Mouse (Mus musculus): ENCODE results near the gene Atl3.

Gene Atl3

DNA sequence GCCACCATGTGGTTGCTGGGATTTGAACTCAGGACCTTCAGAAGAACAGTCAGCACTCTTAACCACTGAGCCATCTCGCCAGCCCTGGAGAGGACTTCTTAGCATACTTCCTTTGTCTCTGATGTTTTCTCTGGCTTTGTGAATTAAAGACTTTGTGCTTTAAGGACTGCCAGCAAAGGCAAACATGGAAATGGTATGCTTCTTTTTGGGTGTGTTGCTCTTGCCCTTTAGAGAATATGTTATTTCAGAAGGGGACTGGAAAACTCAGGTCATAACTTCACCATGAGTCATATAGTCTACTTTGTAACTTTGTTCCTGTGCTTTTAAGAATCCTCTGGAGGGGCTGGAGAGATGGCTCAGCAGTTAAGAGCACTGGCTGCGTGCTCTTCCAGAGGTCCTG lies 5.0 kb downstream of the Atl3 start:
- in situ Hi-C loops (cut with MboI, MseI), result loop anchor here (10.0 kb wide), 1 partner anchor 1216 kb away; no protein-coding TSS in a partner anchor

DNA sequence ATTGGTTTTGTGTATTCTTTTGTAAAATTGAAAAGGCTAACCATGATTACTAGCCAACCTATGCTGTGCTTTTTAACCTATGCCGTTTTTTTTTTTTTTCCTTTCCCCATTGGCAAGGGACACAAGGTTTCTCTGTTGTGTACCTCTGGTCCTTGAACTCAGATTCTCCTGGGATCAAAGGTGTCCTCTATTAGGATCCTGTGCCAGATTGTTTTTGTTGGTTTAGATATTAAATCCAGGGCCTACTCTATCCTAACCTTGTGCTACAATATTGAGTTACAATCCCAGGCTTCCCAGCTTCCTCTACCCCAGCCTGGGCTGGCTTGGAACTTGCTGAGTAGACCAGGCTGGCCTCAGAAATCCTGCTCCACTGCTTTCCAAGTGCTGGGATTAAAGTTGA lies 6.9 kb downstream of the Atl3 start:
- in situ Hi-C loops (cut with MboI, MseI), result no loop called here

DNA sequence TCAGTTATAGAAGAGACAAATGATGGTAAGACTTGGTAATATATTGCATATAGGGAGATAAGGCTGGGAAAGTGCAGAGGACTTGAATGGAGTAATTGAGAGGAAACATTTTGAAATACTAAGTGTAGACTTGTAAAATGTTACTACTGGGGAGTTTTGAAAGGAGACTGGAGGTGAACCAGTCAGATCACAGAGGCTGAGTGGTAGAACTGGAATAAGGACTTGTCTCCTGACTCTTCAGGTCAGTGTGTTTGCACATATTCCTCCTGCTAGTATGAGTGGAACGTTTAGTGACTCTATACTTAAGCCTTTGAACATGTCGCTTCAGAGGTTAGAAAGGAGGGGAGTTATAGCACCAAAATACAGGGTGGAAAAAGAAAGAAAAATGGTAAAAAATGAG lies 8.6 kb downstream of the Atl3 start:
- in situ Hi-C loops (cut with MboI, MseI), result no loop called here

DNA sequence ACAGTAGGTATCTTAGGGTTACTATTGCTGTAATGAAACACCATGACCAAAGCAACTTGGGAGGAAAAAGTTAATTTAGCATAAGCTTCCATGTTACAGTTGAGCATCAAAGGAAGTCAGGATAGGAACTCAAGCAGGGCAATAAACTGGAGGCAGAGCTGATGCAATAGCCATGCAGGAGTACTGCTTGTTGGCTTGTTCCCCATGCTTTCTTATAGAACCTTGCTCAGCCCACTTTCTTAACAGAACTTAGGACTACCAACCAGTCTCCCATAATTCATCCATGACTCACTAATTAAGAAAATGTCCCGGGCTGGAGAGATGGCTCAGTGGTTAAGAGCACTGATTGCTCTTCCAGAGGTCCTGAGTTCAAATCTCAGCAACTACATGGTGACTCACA lies 12.5 kb downstream of the Atl3 start:
- in situ Hi-C loops (cut with MboI, MseI), result no loop called here

DNA sequence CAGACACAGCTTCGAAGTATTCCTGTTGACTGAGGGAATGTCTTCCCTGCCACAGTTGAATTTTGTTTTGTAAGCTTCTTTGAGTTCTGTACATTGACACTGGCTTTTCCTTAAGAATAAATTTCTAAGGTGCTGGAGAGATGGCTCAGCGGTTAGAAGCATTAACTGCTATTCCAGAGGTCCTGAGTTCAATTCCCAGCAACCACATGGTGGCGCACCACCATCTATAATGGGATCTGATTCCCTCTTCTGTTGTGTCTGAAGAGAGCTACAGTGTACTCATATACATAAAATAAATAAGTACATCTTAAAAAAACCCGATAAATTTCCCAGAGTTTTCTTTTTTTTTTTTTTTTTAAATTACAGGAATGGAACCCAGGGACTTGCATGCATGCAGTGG lies 14.2 kb downstream of the Atl3 start:
- in situ Hi-C loops (cut with MboI, MseI), result no loop called here

DNA sequence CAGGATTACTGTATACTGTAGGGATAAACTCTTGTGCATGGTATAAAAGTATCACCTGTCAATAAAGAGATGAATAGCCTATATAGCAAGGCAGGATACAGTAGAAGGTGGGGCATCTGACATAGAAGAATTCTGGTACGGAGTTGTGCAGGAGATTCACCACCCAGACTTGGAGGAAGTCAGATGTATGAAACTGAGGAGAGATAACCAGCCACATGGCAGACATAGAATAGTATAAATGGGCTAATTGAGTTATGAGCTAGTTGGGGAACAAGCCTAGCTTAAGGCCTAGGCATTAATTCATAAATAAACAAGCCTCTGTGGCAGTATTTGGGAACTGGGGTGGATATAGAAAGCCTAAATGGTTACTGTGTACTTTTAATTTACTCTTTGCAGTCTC lies 22.6 kb downstream of the Atl3 start:
- in situ Hi-C loops (cut with MboI, MseI), result no loop called here

DNA sequence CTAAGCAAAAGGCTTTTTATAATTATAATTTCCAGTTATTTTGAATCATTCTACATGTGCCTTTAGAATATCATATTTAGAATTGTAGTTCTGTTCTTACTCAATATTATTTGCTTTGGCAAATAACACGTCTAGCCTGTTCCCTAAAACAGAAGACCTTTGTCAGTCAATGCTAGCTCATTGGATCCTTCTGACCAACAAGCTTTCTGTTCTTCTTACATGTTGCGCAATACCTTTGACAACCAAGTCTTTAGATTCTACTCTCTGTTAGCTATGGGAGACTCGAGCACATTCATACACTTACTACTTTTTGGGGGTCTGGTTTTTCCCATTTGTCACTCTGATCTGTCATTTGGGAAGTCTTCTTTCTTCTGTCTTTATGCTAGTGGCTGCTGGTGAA lies 27.8 kb downstream of the Atl3 start:
- in situ Hi-C loops (cut with MboI, MseI), result loop anchor here (5.0 kb wide), 1 partner anchor 76 kb away; no protein-coding TSS in a partner anchor

DNA sequence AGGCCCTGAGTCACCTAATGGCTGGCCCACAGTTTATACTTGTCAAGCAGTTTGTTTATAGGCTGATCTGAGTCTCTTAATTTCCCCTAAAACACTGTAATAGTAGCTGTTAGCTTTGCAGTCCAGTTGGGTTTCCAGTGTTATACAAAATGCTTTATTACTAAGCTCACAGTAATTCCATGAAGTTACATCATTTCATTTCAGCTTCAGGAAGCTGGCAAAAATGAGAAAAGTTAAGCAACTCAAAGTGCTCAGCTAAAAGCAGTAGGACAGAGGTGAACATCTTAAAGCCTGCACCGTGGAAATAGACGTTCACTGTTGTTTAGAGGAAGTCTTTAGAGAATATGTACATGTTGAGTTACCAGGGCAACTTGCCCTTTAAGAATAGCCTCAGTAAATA lies 29.0 kb downstream of the Atl3 start:
- in situ Hi-C loops (cut with MboI, MseI), result loop anchor here (5.0 kb wide), 1 partner anchor 74 kb away; no protein-coding TSS in a partner anchor

DNA sequence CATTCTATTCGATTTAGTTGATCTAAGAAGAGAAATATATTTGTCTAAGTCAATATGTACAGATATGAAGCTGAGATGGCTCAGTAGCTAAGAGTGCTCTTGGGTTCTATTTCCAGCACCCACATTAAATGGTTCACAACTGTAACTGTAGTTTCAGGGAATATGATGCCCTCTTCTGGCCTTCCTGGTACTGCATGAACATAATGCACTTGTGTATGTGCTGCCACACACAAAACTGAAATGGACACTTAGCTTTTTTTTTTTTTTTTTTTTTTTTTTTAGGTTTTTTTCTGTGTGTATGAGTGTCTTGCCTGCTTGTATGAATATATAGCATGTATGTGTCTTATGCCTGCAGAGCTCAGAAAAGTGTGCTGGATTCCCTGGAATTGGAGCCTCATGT lies 29.5 kb downstream of the Atl3 start:
- in situ Hi-C loops (cut with MboI, MseI), result loop anchor here (5.0 kb wide), 1 partner anchor 74 kb away; no protein-coding TSS in a partner anchor

DNA sequence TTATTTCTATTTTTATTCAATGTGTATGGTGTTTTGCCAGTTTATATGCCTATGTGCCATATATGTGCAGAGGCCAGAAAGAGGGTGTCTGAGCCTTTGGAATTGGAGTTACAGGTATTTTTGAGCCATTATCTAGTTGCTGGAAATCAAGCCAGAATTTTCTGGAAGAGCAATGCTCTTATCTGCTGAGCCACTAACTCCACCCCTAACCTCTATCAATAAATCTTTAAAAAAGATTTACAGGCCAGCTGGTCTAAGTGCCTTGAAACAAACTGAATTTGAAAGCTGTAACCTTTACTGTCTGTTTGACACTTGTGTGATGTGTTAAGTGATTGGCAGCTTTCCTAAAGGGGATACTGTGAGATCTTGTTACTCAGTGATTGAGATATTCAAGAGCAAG lies 29.9 kb downstream of the Atl3 start:
- in situ Hi-C loops (cut with MboI, MseI), result loop anchor here (5.0 kb wide), 1 partner anchor 74 kb away; no protein-coding TSS in a partner anchor

DNA sequence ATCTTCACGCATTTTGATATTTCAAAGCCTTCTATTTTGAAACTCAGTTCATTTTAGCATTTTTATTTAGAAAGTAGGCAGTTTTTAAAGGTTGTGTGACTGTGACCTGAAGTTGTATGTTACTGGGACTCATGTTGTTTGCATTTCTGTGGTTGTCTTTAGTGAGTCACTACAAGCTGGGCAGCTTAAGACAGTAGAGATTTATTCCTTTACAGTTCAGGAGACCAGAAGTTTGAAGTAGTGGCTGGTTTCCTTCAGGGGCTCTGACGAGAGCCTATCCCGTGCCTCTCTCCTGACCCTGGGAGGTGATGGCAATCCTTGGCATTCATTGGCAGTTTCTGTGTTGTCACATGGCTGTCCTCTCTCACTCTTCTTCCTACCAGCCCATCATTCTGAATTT lies 31.0 kb downstream of the Atl3 start:
- in situ Hi-C loops (cut with MboI, MseI), result loop anchor here (5.0 kb wide), 1 partner anchor 72 kb away; no protein-coding TSS in a partner anchor

DNA sequence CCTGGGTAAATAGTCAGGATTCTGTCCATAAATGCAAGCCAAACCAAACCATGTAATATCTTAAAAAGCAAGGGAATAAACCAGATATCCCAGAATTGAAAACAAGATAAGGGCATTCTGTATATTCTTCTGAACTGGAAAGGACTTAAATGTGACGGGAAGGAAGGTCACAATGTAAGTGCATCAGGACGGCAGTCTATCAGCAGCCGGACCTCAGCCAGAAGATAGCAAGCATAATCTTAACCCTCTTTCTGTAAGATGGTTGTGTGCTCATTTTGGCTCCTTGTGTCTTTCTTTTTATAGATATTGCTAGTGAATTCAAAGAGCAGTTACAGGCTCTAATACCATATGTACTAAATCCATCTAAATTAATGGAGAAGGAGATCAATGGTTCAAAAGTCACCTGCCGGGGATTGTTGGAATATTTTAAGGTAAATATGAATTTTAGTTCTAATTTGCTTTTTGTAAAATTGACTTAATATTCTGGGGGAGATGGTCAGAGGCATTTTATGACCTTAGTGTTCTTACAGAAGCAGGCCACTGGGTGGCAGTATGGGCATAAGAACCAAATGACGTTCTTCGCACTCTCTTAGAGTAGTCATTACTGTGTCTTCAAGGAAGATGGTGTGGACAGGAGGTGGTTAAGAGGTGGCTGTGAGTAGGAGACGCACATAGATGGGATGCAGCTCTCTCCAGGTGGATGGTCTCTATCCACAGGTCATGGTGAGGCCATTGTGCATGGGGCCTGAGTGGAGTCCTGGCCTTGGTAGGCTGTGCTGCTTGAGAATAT lies 35.0 kb downstream of the Atl3 start:
- in situ Hi-C loops (cut with MboI, MseI), result no loop called here

DNA sequence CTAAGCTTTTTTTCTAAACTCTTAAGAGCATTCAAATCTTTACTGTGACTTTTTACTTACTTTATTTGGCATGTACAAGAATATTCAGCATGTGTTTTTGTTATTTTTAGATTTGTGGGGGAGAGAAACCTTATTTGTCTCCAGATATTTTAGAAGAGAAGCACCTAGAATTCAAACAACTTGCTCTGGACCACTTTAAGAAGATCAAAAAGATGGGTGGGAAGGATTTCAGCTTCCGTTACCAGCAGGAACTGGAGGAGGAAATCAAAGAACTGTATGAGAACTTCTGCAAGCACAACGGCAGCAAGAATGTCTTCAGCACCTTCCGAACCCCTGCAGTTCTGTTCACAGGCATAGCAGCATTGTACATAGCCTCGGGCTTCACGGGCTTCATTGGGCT lies 38.1 kb downstream of the Atl3 start:
- in situ Hi-C loops (cut with MboI, MseI), result no loop called here

DNA sequence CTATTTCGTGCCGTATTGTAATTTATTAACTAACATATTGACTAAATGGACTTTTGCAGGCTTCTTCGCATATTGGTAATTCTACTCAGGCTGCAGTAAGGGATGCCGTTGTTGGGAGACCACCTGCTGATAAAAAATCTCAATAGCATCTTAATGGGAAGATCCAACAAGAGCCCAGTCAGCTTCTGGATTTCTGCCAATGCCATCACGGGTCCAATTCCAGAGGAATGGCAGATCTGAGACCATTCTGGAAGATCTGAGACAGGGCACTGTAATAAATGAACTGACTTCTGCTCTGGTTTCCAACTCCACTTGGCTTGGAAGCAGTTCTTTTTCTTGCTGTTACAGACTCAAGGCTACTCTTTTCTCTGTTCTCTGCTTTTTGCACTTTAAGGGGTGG lies 40.1 kb downstream of the Atl3 start:
- in situ Hi-C loops (cut with MboI, MseI), result no loop called here

DNA sequence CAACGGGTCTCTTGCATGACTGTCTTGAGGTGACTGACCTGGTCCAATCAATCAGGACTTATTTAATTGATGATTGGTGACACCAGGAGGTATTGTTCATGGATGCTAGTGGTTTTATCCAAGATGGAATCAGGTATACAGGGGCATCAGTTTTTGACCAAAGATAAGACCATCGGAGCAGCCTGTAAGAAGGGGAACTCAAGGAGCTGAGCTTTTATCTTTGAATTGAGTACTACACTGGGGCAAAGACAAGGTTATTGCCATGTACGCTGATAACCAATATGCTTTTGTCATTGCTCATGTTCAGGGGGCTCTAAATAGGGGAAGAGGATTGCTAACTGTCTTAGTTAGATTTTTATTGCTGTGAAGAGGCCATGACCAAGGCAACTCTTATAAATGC lies 55.1 kb downstream of the Atl3 start:
- in situ Hi-C loops (cut with MboI, MseI), result no loop called here

DNA sequence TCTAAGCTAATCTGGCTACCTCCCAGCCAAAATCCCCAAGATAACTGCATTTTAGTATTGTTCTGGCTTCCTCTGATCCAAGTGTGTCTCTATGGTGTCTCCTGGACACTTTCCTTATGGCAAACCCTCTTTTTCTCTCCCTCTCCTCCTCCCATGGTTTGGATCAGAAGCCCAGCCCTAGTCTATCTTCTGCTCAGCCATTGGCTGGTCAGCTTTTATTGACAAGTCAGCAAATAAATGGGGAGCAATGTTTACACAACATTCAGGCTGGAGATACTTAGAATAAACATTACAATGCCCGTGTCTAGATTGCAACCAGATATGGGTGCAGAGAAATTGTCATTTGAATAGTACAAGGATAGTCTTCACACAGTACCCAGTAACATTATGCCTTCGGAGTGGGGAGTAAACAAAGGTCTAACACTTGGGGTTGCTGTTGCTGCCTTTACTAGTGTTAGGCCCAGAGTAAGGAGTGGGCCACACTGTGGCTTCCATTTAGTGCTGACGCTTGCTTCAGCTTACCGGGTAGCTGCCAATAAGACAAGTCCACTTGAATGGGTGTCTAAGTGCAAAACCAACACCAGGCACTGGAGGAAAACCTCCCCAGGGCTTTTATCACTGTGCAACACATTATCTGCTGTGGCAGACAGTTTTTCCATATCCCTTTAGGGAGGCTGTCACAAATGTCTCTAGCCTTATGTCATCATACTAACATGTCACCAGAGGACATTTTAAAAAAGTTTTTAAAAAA lies 57.9 kb downstream of the Atl3 start:
- in situ Hi-C loops (cut with MboI, MseI), result no loop called here

DNA sequence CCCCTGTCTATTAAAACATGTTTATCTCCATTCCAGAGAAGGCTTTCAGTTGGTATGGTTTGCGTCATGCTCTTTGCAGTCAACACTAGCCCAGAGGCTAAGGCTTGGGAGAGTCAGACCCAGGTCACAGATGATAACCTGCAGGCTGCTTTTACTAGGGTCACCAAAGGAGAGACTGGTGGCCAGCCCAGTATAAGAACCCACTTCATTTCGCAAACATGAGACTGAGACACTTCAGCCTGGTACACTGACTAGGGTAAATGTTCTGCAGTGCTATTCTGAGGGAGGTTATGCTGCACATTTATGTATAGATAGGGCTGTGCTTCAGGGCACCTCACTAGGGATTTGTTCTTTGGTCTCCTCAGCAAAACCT lies 58.4 kb downstream of the Atl3 start:
- in situ Hi-C loops (cut with MboI, MseI), result no loop called here

DNA sequence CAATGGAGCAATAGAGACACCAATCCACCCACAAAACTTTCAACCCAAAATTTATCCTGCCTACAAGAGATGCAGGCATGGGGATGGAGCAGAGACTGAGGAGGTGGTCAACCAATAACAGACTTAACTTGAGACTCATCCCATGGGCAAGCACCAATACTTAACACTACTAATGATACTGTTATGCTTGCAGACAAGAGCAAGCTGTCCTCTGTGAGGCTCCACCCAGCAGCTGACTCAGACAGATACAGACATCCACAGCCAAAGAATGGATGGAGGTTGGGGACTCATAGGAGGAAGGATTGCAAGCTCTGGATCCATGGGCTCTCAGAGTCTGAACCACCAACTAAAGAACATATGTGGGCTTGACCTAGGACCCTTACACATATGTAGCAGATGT lies 59.6 kb downstream of the Atl3 start:
- in situ Hi-C loops (cut with MboI, MseI), result no loop called here

DNA sequence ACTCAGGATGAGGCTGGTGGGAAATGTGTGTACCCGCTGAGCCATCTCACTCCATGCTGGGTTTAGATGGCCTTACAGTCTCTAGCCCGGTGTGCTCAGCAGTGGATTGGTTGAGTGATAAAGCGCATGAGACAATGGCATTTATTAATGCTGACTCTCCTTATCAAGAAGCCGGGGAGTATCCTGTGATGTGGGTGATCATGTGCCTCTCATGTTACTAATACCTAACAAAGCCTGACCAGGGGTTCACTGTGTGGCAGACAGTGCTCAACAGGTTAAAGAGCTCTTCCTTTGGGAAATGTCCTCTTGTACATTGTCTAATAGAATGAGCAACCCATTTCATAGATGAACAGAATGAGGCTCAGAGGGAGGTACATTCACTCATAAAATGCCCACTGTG lies 61.0 kb downstream of the Atl3 start:
- in situ Hi-C loops (cut with MboI, MseI), result no loop called here

DNA sequence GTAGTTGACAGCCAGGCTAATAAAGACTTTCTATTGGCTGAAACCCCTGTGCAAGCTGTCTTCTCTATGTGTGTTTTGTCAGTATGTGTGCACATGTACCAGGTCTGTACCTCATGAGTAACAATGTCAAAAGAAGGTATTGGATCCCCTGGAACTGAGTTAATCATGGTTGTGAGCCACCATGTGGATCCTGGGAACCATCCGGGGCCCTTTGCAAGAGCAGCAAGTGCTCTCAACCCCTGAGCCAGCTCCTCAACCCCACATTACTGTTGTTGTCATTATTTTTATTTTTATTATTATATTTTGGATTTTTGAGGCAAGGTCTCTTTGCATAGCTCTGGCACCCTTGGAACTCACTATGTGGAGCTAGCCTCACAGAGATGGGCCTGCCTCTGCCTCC lies 62.8 kb downstream of the Atl3 start:
- in situ Hi-C loops (cut with MboI, MseI), result no loop called here

DNA sequence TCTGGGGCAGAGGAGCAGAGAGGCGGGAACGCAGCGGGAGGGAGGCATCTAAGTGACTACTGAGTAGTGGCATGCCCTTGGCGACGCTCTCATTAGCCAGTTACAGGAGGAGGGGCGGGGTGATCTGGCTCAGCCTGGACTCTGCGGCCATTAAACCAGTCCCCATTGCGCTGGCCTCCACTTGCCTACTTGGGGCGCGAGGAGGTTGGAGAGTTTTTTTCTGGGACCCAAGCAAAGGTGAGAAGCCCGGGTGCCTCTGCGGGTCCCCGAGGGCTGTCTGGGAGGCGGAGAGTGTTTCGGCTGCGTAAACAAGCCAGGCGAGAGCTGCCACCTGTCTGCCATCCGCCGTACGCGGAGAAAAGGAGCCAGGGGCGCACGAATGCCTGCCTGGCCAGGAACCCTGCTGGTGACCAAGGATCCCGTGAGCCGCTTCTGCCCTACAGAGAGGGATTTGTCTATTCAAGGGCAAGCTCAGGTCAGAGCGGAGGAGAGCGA lies 63.5 kb downstream of the Atl3 start, which contains the start of gene Pla2g16:
Gene Pla2g16 (plus strand): TSS at position 132 of the 495 bp plus-strand sequence.
- in situ Hi-C loops (cut with MboI, MseI), result no loop called here

DNA sequence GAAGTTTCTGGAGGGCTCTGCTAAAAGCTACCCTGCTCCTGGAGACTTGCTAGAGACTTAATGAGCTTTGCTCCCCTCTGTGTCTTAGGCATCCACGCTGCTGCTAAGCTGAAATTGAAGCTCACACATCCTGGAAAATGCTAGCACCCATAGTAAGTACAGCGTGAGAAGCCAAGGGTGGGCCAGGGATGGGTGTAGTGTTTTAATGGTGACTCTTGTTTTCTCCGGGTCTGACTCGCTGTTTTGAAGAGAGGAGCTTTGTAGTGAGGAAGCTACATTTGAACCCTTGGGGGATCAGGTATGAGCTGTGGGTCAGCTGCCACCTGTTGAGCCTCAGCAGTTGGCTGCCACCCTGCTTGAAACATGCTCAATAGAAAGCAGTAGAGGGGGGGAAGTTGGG lies 64.0 kb downstream of the Atl3 start:
- in situ Hi-C loops (cut with MboI, MseI), result no loop called here

DNA sequence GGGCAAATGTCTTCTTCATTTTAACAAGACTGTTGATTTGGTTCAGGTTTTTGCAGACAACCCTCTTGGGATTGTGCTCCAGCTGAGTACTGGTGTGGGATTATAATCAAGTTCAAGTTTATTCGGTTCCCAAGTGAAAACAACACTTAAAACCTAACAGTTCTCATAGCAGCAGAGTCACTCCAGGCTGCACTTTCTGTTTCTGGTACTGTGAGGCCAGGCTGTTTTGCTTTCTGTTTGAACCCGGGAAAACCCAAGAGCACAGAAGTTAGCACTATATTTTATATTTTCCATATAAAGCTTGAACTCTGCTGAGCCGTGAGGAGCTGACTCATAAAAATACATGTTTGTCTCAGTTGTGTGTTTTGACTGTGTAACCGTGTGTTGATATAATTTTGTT lies 64.8 kb downstream of the Atl3 start:
- in situ Hi-C loops (cut with MboI, MseI), result no loop called here

Measured in T-helper 2 cell (primary cell).